Mouse (Mus musculus) myocyte (in vitro differentiated cells): ENCODE measurements at regions not wholly inside any gene's neighbourhood (a gene's known extent, or its start where the extent isn't known, plus 50 kb on each side); places are given as distances from the start of the nearest gene placed in this dataset.

Experiments used
- E2F4 ChIP-seq: IDR thresholded peaks from one replicate; pipeline ENCODE4 v1.6.1; 2011; ENCODE audit warnings: mild to moderate bottlenecking, control low read depth, moderate library complexity; ENCODE audit not compliant: insufficient read depth
- TCF12 ChIP-seq: IDR thresholded peaks from one replicate; pipeline ENCODE4 v1.6.1; 2011; ENCODE audit warnings: mild to moderate bottlenecking, control low read depth; ENCODE audit not compliant: poor library complexity, insufficient read depth, severe bottlenecking
- USF1 ChIP-seq: IDR thresholded peaks from one replicate; pipeline ENCODE4 v1.6.1; 2011; ENCODE audit warnings: low read depth, mild to moderate bottlenecking, control low read depth, moderate library complexity

GRCm38 (mm10) chr15:97517188-97517587 is 188.4 kb downstream of the Rpap3 start:
- TF ChIP-seq TCF12 (no peak), USF1 (no peak), E2F4 (no peak)
